Mouse (Mus musculus): ENCODE results near the gene Rbm38. TPM values are rescaled to one million over a fixed set of nuclear protein-coding genes. Genes with fewer than 3 reads are reported as not detected.
A peak's percentile ranks its signal among the peaks of the same experiment; 100 is the strongest.

Rbm38 gene
- total RNA-seq, 2 experiments from 2014 or later, result 43.2 to 143 TPM

GRCm38 (mm10) chr2:173035653-173036052 is 15.4 kb downstream of the Rbm38 start:
- ATAC-seq (ENCODE audit: poor library complexity, severe bottlenecking), result no peak

DNA sequence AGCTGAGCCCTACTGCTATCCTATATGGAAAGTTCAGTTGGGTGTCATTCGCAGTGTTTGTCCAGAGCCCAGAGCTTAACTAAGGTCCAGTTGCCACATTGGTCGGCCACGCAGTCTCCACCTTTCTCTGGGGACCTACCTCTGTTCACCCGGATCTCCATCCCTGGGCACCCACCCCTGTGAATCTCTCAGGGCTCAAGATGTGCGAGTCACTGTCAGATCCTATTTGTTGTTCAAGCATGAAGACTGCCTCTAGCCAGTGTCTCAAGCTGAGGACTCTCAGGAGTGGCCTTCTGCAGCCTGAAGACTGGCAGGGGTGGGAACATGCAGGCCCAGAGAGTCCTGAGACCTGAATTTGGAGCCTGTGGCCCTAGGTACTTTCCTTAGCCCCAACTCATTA is 15.8 kb downstream of the Rbm38 start:
- ATAC-seq (ENCODE audit: poor library complexity, severe bottlenecking), result no peak

DNA sequence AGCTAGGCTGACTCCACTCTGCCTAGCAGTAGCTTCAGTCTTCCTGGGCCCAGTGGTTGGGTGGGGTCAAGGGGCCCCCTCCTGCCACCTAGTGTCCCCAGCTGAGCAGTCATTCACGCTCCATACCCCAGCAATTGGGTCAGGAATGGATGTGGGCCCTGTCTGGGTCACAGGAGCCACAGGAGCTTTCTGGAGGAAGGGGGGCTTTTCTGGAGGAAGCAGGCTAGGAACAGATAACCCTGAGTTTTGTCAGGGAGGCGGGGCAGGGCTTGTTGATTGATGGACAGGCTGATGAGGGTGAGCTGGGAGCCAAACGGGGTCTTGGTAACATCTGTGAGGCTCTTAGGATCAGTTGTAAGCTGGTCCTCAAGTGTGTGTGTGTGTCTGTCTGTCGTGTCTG is 16.3 kb downstream of the Rbm38 start:
- ATAC-seq (ENCODE audit: poor library complexity, severe bottlenecking), result no peak

DNA sequence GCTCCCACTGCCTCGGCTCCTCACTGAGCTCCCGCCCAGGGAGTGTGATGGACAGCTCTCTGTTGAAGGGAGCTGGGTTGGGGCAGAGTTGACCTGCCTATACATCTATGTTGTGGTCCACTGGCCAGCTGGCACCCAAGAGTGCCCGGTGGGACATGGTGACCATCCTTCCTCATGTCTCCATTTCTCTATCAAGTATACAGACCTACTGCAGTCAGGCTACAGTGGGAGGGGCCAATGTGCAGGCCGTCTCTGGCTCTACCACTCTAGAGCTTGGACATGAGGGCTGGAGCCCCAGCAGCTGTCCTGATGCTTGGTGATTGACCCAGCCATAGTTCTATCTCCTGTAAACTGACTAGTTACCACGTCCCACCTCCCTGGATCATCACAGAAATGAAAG is 17.0 kb downstream of the Rbm38 start:
- no peak for ATAC-seq (ENCODE audit: poor library complexity, severe bottlenecking)

DNA sequence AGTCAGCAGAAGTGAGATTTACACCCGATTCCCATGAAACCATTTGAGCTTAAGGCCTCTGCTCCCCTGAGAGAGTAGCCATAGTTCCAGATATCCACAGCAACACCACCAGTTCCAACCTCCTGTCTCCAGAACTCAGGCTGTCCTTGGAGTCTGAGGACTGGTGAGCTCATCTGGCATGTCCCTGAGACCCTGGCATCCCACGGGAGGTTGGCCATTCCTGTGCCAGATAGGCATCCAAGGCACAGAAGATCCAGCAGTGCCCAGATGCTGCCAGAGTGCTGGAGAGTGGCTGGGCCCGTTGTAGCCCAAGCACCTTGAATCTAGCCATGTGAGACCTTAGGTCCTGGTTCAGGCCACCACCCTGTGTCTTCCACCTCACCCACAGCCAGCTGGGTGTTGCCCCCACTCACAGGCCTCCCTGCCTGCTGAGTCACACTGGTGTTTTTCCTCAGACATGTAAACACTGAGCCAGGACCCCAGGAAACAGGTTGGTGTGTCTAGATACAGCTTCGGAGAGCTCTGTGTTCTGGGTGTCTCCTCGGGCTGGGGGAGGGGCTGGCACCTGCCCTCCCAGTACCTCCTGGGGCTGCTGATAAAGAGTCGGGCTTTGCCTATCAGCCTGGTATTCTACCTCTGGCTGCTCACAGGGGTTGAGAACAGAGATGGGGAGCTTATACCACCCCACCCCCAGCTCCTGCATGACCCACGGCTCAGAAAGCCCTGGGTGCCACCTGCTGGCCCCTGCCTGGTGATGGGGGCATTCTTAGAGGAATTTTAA is 17.7 kb downstream of the Rbm38 start:
- peak; percentile 11 for ATAC-seq (ENCODE audit: poor library complexity, severe bottlenecking)

DNA sequence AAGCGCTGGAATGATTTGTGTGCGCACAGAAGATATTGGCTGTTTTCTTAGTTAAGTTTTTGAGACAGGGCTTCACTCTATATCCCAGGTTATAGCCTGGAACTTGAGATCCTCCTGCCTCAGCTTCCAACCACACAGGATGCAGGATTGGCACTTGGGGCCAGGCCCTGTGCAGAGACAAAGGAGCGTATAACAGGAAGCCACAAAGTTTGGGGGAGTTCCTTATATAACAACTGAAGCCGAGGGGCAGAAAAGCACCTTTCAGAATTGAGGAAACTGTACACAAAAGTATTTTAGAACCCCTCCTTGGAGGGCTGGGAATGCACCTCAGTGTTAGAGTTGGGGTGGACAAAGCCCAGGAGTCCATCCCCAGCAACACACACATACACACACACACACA is 18.7 kb downstream of the Rbm38 start:
- no peak for ATAC-seq (ENCODE audit: poor library complexity, severe bottlenecking)

DNA sequence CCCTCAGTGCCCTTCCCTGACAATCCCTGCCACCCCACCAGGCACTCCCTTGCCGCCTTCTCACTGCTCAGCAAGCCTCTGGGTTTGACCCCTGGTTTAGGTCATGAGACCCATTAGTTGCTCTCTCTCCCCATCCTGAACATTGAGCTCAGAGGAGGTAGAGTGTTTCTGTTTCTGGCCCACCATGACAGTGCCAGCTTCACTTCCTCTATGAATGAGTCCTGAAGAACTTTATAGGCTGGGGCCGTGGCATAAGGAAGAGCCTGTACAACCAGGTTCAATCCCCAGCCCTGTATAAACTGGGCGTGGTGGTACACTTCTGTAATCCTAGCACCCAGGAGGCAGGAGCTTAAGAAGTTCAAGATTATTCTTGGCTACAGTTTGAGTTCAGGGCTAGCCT is 20.5 kb downstream of the Rbm38 start:
- peak; percentile 66 for ATAC-seq (ENCODE audit: poor library complexity, severe bottlenecking)

GRCm38 (mm10) chr2:173041242-173041641 is 20.9 kb downstream of the Rbm38 start:
- ATAC-seq (ENCODE audit: poor library complexity, severe bottlenecking), result no peak

GRCm38 (mm10) chr2:173041893-173042292 is 21.6 kb downstream of the Rbm38 start:
- ATAC-seq (ENCODE audit: poor library complexity, severe bottlenecking), result no peak

DNA sequence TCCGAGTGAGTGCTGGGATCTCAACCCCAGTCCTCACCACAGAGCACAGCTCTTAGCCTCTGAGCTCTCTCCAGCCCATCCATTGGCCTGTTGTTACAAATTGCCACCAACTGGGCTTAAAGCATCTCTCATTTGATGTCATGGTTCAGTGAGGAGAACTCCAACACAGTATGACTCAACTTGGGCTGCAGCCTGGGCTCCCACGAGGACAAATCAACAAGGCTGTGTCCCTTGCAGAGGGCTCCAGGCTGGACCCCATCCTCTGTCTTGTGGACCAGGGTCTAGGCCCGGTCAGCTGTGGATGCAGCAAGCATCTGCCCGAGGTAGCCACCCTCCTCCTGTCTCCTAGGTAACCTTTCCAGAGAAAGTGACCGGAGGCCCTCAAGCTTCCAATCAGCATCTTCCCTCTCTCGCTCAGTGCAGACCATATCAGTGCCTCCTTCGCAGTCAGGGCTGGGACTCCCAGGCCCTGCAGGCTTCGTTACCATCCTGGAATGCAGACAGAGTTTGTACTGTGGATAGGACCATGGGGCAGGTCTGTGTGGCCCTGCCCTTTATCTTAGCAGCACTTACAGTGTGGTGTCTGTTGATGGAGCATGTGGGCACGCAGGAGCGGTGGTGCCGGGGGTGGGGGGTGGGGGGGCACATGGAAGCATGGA is 22.3 kb downstream of the Rbm38 start:
- no peak for ATAC-seq (ENCODE audit: poor library complexity, severe bottlenecking)

DNA sequence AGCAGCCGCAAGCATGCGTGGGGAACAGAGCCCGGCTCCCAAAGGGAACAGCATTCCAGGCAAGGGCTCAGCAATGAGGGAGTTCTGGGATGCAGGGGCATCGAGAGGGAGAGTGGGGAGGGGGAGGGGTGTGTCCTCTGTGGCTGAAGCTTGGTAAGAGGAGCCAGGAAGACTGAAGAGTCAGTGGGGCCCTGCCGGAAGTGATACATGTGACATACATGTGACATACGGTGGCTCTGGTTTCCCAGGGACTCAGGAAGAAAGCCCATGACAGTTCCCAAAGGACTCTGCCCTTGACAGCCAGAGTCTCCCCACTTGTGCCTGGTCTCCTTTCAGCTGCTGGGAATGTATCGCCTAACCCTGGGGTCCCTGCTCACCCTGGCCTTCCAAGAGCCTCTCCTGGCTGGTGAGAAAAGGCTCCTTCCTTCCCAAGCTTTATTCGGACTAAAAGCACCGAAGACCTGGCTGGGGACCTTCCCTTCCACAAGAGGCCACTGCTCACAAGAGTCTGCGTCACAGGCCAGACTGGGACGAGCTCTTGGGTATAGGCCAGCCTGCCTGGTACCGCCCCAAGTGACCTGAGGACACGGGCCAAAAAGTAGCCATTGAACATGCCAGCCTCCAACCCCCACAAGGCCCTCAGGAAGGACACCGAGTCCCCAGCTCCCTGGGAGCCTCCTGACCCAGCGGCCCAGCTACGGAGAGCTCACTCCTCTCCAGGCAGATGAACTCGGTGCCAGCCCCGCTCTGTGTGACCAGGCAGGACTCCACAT is 24.1 kb downstream of the Rbm38 start:
- no peak for ATAC-seq (ENCODE audit: poor library complexity, severe bottlenecking)

GRCm38 (mm10) chr2:173046582-173047297 is 26.4 kb downstream of the Rbm38 start:
- ATAC-seq (ENCODE audit: poor library complexity, severe bottlenecking), result peak; percentile 89

DNA sequence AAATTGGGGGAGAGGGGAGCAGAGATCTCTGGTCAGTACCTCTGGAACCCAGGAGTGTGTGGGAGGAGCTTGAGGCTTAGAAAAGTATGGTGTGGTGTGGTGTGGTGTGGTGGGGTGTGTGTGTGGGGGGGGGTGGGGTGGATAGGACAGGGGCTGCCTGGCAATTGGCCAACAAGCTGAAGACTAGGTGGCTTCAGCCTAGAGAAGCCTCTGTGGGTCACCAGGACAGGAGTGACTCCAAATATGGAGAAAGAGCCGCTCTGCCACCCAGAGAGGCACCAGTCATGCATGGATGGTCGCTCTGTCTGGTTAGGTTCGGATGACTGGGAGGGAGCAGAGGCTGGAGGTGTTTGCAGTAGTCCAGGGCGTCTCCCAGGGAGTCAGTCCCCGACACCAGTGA is 27.2 kb downstream of the Rbm38 start:
- no peak for ATAC-seq (ENCODE audit: poor library complexity, severe bottlenecking)

- no peak for ATAC-seq (ENCODE audit: poor library complexity, severe bottlenecking)
Measured at GRCm38 (mm10) chr2:173048041-173048745, 27.9 kb downstream of the Rbm38 start.

- ATAC-seq (ENCODE audit: poor library complexity, severe bottlenecking), result no peak
Measured at GRCm38 (mm10) chr2:173049231-173049630, 28.9 kb downstream of the Rbm38 start.

DNA sequence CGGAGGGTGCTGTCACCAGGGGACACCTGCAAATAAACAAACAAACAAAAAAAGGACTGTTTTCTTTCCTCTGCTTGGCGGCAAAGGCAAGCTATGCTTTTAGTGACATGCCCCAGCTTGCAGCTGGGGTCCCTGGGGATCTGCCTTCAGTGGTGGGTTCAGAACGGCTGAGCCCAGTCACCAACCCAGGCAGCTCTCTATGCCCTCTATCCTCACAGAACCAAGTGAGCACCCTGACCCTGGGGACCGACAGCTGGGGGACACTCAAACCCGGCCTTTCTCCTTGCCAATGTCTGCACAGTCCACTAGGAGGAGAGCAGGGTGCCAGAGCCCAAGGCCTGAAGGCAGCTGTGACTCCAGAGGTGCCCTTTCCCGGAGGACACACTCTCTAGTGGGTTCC is 29.5 kb downstream of the Rbm38 start:
- ATAC-seq (ENCODE audit: poor library complexity, severe bottlenecking), result no peak

DNA sequence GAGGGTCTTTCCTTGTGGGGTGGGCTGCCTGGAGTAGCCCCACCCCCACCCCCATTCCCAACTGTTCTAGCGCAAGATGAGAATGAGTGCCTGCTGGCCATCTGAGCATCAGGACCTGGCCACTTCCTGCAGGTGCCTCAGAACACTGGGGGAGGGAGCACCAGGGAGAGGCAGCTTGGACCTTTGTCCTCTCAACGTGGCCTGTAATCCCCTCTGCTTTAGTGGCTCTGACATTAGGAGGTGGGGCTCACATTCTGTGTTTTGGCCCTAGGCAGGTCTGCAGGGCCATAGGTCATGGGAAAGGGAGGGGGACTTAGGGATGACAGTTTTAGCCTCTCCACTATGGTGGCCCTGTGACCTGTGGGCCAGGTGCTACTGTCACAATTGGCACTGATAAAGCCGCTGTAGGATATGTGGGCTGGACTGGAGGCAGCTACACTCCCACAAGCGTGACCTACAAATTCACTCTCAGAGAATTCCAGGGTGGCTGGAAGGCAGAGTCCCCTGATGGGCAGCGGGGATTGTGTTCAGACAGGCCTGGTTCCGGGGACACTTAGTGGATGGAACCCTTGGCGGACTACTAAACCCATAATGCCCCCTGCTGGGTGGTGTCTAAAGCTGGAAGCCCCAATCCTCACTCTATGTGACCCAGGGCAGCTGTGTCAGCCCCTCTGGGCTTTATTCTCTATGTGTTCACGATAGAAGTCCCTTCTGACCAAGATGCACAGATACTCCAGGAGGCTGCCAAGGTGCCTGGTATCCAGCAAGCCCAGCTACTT is 30.5 kb downstream of the Rbm38 start:
- no peak for ATAC-seq (ENCODE audit: poor library complexity, severe bottlenecking)

DNA sequence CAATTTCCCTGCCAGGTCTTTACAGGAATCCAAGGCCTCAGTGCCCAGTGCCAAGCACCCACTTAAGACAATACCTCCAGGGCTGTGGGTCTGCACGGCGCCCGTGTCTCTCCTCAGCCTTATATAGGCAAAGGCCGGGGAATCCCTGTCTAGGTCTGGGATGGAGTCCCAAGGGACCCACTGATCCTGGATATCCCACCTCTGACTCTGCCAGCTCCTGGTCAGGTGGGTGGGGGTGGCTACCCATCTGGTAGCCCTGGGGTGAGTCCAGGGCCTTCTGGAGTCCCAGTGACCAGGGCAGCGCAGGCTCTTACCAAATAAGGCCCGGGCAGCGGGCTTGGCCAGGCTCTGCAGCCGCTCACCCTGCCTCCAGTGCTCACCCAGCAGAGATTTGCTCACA is 32.6 kb downstream of the Rbm38 start:
- ATAC-seq (ENCODE audit: poor library complexity, severe bottlenecking), result no peak

GRCm38 (mm10) chr2:173053846-173054245 is 33.5 kb downstream of the Rbm38 start:
- peak; percentile 43 for ATAC-seq (ENCODE audit: poor library complexity, severe bottlenecking)

Data from megakaryocyte, adult 5-6 weeks (primary cell).